Mouse (Mus musculus) hindbrain, postnatal 0 days (tissue): Measurements from ENCODE around the gene Unc5cl. TPM values are rescaled to one million over a fixed set of nuclear protein-coding genes. Genes with fewer than 3 reads are reported as not detected.
A peak's percentile ranks its signal among the peaks of the same experiment; 100 is the strongest.

ENCODE experiments used
- ATAC-seq: fragments of 200-750 bp; cut with Nextera tagmentation; 2 replicates; pipeline ENCODE4 v1.8.0; 2017; ENCODE audit warnings: mild to moderate bottlenecking, moderate TSS enrichment, moderate library complexity
- DNase-seq: peaks from one replicate; pipeline ENCODE4 v3.0.0-alpha.2; 2015; ENCODE audit warnings: low spot score
- H3K27ac ChIP-seq: fragments of 300-500 bp; sonication (generic); 2 replicates; pipeline ENCODE4 v1.5.1; 2014; ENCODE audit warnings: mild to moderate bottlenecking
- H3K27me3 ChIP-seq: fragments of 300-500 bp; sonication (generic); 2 replicates; pipeline ENCODE4 v1.6.1; 2014; ENCODE audit warnings: low read length, mixed read lengths; ENCODE audit not compliant: insufficient read depth
- H3K36me3 ChIP-seq: fragments of 300-500 bp; sonication (generic); 2 replicates; pipeline ENCODE4 v1.6.1; 2014; ENCODE audit warnings: low read length, mixed read lengths; ENCODE audit not compliant: insufficient read depth
- H3K4me1 ChIP-seq: fragments of 300-500 bp; sonication (generic); 2 replicates; pipeline ENCODE4 v1.6.1; 2014; ENCODE audit warnings: antibody characterized with exemption, low read length, mixed read lengths; ENCODE audit not compliant: insufficient read depth
- H3K4me2 ChIP-seq: fragments of 300-500 bp; sonication (generic); 2 replicates; pipeline ENCODE4 v1.6.1; 2014; ENCODE audit warnings: low read depth, mild to moderate bottlenecking, low read length, moderate library complexity, mixed read lengths
- H3K4me3 ChIP-seq: fragments of 300-500 bp; sonication (generic); 2 replicates; pipeline ENCODE4 v1.5.1; 2014; ENCODE audit warnings: low read length
- H3K9ac ChIP-seq: fragments of 300-500 bp; sonication (generic); replicated peaks from 2 replicates; pipeline ENCODE4 v1.6.1; 2014; ENCODE audit warnings: mild to moderate bottlenecking, low read length, moderate library complexity, mixed read lengths
- H3K9me3 ChIP-seq: fragments of 300-500 bp; sonication (generic); 2 replicates; pipeline ENCODE4 v1.6.1; 2016; ENCODE audit warnings: low read length, mixed read lengths
- CTCF ChIP-seq: IDR thresholded peaks from 2 replicates; pipeline ENCODE4 v1.5.1; 2016; ENCODE audit warnings: antibody characterized with exemption, control low read depth, low read depth
- WGBS: fragments of 180-500 bp; shearing (Covaris S2); extraction: QIAGEN DNeasy Blood & Tissue Kit; methylation state at CpG from one replicate; pipeline ENCODE4 v1.1.7; 2014; 5-methylcytosine and 5-hydroxymethylcytosine counted together
- polyA plus RNA-seq: library from polyadenylated mRNA; unstranded; fragments of >200 nt; fragmentation: Nextera tagmentation; extraction: Ambion mirVana; gene quantifications from 2 replicates; pipeline ENCODE4 v1.2.1, GENCODE M21; 2015
- total RNA-seq: library from RNA; depleted of rRNA; stranded (reverse); fragments of >200 nt; gene quantifications from 2 replicates; pipeline ENCODE4 v1.2.3, GENCODE M21; 2014

Unc5cl gene
- total and polyA plus RNA-seq, 2 experiments from 2014 or later, result 0.13 to 0.26 TPM

DNA sequence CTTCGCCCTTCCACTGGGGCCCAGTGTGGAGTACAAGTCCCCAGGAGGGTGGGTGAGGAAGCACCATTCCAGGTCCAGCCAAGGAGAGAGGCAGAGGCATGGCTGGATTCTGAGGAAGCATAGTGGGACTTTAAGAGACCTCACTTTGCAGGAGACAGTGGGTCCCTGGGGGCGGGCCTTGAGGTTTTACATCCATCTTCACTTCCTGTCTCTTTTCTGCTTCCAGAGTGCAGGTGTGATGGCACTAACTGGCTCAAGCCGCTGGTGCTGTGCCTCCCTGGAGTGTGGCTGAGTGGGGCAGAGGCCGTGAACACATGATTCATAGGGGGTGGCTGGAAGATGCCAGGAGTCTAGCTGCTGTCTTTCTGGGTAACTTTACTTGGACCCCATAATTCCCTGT, 54.9 kb downstream of the Unc5cl start:
- DNase-seq, result no peak

DNA sequence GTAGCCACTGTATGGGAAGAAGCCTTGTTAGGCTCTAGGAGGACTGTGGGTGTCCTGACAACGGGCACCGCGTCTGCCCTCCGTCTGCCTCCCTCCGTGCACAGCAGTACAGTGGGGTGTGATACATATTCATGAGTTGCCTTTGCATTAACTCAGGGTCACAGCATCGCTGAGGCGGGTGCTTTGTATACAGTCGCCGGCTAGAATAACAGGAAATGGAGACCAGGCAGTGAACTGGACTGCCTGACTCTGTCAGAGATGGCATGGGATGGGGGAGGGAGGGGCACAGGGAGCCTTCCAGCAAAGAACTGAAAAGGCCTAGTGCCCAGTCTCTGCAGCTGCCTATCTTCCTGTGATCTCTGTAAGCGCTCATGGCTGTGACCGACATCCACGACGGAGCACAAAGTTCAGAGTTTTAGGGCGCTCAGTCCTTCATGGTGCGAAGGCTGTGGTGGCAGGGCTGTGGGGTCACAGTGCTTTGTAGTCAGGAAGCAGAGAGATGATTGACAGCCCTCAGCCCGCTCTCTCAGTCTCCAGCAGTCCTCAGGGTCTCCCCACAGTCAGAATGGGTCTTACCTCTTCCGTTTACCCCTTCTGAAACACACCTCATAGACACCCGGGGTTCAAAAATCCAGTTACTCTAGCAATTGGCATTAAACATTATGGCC, 58.0 kb downstream of the Unc5cl start:
- Histone ChIP-seq H3K4me1 (0 out of 2 replicates have a peak, but pooled peaks cover 6% of the 10 kb centered on the region), H3K36me3 (no peaks in the 10 kb centered on the region), H3K27me3 (no peaks in the 10 kb centered on the region), H3K9me3 (no peaks in the 10 kb centered on the region), H3K4me2 (0 out of 2 replicates have a peak overlapping the region, but pooled peaks have one; percentile 7), H3K4me3 (no peak overlapping the region), H3K9ac (no peak overlapping the region), H3K27ac (no peak overlapping the region)
- DNase-seq (peak; percentile 44), ATAC-seq (peak; percentile 80)
- 25% methylated on average over 18 of the region's 18 CpGs for WGBS
- no peak for TF ChIP-seq CTCF

More for the DNA sequence above, 54.9 kb downstream of the Unc5cl start:
- Histone ChIP-seq H3K9me3 (no peaks in the 10 kb centered on the region), H3K36me3 (no peaks in the 10 kb centered on the region), H3K4me2 (no peak overlapping the region), H3K9ac (no peak overlapping the region), H3K4me1 (peaks cover 20% of the 10 kb centered on the region), H3K27me3 (no peaks in the 10 kb centered on the region), H3K4me3 (no peak overlapping the region), H3K27ac (no peak overlapping the region)
- no peak for TF ChIP-seq CTCF
- no peak for ATAC-seq
- 73% methylated on average over 4 of the region's 4 CpGs for WGBS

DNA sequence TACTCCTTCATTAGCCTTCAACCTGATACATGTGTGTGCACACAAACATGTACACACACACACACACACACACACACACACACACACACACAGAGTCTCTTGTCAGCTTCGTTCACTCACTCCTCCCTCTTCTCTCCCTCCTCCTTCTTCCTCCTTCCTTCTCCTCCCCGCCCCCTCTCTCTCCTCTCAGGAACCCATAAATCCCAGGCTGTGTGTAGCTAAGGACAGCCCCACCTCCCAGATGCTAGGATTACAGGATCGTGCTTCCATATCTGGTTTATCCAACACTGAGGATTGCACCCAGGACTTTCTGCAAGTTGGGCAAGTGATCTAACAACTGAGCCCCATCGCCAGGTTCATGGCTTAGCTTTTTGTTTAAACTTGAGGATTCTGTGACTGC, 59.9 kb downstream of the Unc5cl start:
- Histone ChIP-seq H3K27me3 (no peaks in the 10 kb centered on the region), H3K27ac (no peak overlapping the region), H3K9ac (no peak overlapping the region), H3K9me3 (no peaks in the 10 kb centered on the region), H3K4me1 (0 out of 2 replicates have a peak, but pooled peaks cover 6% of the 10 kb centered on the region), H3K36me3 (no peaks in the 10 kb centered on the region), H3K4me3 (no peak overlapping the region), H3K4me2 (no peak overlapping the region)
- 63% methylated on average over 4 of the region's 4 CpGs for WGBS
- TF ChIP-seq CTCF, result no peak
- no peak for ATAC-seq
- no peak for DNase-seq

DNA sequence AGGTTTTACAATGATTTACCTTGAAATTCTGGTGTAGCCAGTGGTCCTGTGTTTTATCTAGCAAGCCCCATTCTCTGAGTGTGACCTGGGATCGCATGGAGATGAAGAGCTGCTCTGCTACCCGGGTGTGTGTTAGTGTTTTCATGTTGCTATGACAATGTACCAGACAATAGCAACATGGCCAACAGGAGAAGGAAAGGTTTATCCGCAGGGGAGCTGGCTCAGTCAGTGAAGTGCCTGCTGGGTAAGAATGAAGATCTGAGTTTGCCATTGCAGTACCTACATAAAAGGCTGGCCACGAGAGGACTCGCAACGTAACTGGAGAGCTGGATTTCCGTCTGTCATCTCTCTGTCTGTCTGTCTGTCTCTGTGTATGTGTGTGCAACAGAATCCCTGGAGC, 64.3 kb downstream of the Unc5cl start:
- no peak overlapping the region for H3K4me3 ChIP-seq
- DNase-seq (no peak), ATAC-seq (no peak)
- H3K27ac ChIP-seq, result no peak overlapping the region
- no peaks in the 10 kb centered on the region for H3K4me1 ChIP-seq
- no peak for TF ChIP-seq CTCF
- 60% methylated on average over 7 of the region's 7 CpGs for WGBS
- H3K4me2 ChIP-seq, result no peak overlapping the region
- no peaks in the 10 kb centered on the region for H3K9me3 ChIP-seq
- no peak overlapping the region for H3K9ac ChIP-seq
- H3K27me3 ChIP-seq, result no peaks in the 10 kb centered on the region
- no peaks in the 10 kb centered on the region for H3K36me3 ChIP-seq

DNA sequence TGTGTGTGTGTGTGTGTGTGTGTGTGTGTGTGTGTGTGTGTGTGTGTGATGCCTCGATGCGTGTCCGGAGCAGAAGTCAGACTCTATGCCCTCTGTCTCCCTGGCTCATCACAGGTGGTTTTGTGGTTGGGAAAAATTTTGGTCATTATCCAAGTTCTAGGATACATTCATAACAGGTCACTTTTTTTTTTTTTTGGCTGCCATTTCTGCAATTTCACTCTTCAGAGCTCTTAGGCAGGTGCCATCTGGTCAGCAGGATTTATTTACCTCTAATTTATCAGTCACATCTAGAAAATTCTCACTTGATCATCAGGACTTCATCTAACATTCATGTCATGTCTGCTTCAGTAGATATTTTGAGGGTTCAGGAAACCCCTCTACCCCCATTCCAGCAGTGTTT, 65.7 kb downstream of the Unc5cl start:
- no peak overlapping the region for H3K4me2 ChIP-seq
- ATAC-seq, result no peak
- no peaks in the 10 kb centered on the region for H3K9me3 ChIP-seq
- 94% methylated on average over 3 of the region's 3 CpGs for WGBS
- no peak overlapping the region for H3K9ac ChIP-seq
- no peak overlapping the region for H3K27ac ChIP-seq
- no peaks in the 10 kb centered on the region for H3K27me3 ChIP-seq
- H3K4me3 ChIP-seq, result no peak overlapping the region
- no peak for TF ChIP-seq CTCF
- no peaks in the 10 kb centered on the region for H3K4me1 ChIP-seq
- no peaks in the 10 kb centered on the region for H3K36me3 ChIP-seq
- no peak for DNase-seq

DNA sequence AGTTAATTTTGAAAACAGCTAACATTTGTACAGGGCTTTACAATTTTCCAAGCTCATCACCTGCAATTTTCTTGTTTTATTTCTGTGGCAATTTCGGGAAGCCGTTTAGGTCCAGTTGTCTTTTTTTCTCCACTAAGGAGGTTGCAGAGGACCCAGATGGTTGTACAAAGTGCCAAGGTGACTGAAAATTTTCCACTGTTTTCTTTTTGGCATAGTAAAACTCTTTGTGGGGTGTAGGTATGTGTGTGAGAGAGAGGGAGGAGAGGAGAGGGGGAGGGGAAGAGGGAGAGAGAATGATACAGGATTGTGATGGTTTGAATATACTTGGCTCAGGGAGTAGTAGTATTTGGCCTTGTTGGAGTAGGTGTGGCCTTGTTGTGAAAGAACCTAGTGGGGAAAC, 68.4 kb downstream of the Unc5cl start:
- H3K4me1 ChIP-seq, result no peaks in the 10 kb centered on the region
- H3K36me3 ChIP-seq, result no peaks in the 10 kb centered on the region
- H3K9me3 ChIP-seq, result no peaks in the 10 kb centered on the region
- H3K4me2 ChIP-seq, result no peak overlapping the region
- H3K9ac ChIP-seq, result no peak overlapping the region
- no peak for TF ChIP-seq CTCF
- no peak overlapping the region for H3K27ac ChIP-seq
- ATAC-seq (no peak), DNase-seq (no peak)
- WGBS, result 84% methylated on average over 2 of the region's 2 CpGs
- no peak overlapping the region for H3K4me3 ChIP-seq
- H3K27me3 ChIP-seq, result no peaks in the 10 kb centered on the region
